Mouse (Mus musculus) lung, postnatal 0 days (tissue): Measurements from ENCODE around the gene Krt78.

Experiments used
- CTCF ChIP-seq: IDR thresholded peaks from 2 replicates; pipeline ENCODE4 v1.5.1; 2016; ENCODE audit warnings: antibody characterized with exemption, mild to moderate bottlenecking
- EP300 ChIP-seq: IDR thresholded peaks from 2 replicates; pipeline ENCODE4 v1.6.1; 2016; ENCODE audit warnings: antibody characterized with exemption, mild to moderate bottlenecking, control low read depth

GRCm38 (mm10) chr15:101924635-101925034 is 29.5 kb downstream of the Krt78 start, which contains the start of gene Krt4:
- TF ChIP-seq CTCF (no peak), EP300 (no peak)
